Mouse (Mus musculus) midbrain, embryonic 14.5 days (tissue): ENCODE data around the gene Hist1h2bh. TPM values are rescaled to one million over a fixed set of nuclear protein-coding genes. Genes with fewer than 3 reads are reported as not detected.
"Not testable (repeated sequence)": the region's sequence is repeated elsewhere in the genome, so short reads cannot be mapped to it uniquely, and the experiment has no call there.

Source experiments
- ATAC-seq: fragments of 200-750 bp; cut with Nextera tagmentation; 2 replicates; pipeline ENCODE4 v1.8.0; 2017; ENCODE audit warnings: moderate number of reproducible peaks, moderate library complexity; ENCODE audit not compliant: low FRiP score, low TSS enrichment
- DNase-seq: peaks from one replicate; pipeline ENCODE4 v3.0.0-alpha.2; 2015
- H3K27ac ChIP-seq: fragments of 300-500 bp; sonication (generic); replicated peaks from 2 replicates; pipeline ENCODE4 v1.5.1; 2014; ENCODE audit warnings: mild to moderate bottlenecking, low read depth, low read length, moderate library complexity
- H3K27me3 ChIP-seq: fragments of 300-500 bp; sonication (generic); 2 replicates; pipeline ENCODE4 v1.6.1; 2014; ENCODE audit warnings: low read length, control low read depth, mixed read lengths; ENCODE audit not compliant: control insufficient read depth, insufficient read depth
- H3K36me3 ChIP-seq: fragments of 300-500 bp; sonication (generic); 2 replicates; pipeline ENCODE4 v1.6.1; 2014; ENCODE audit warnings: low read length, control low read depth; ENCODE audit not compliant: control insufficient read depth, insufficient read depth
- H3K4me1 ChIP-seq: fragments of 300-500 bp; sonication (generic); 2 replicates; pipeline ENCODE4 v1.6.1; 2014; ENCODE audit warnings: mild to moderate bottlenecking, antibody characterized with exemption, low read length, control low read depth; ENCODE audit not compliant: control insufficient read depth, insufficient read depth
- H3K4me2 ChIP-seq: fragments of 300-500 bp; sonication (generic); 2 replicates; pipeline ENCODE4 v1.6.1; 2014; ENCODE audit warnings: mild to moderate bottlenecking, low read length, moderate library complexity
- H3K4me3 ChIP-seq: fragments of 300-500 bp; sonication (generic); replicated peaks from 2 replicates; pipeline ENCODE4 v1.5.1; 2014; ENCODE audit warnings: low read depth, low read length
- H3K9ac ChIP-seq: fragments of 300-500 bp; sonication (generic); replicated peaks from 2 replicates; pipeline ENCODE4 v1.6.1; 2014; ENCODE audit warnings: mild to moderate bottlenecking, low read length, moderate library complexity
- H3K9me3 ChIP-seq: fragments of 300-500 bp; sonication (generic); 2 replicates; pipeline ENCODE4 v1.6.1; 2016; ENCODE audit warnings: low read length, control low read depth, mixed read lengths; ENCODE audit not compliant: control insufficient read depth
- WGBS: fragments of 180-500 bp; shearing (Covaris S2); extraction: QIAGEN DNeasy Blood & Tissue Kit; methylation state at CpG from one replicate; pipeline ENCODE4 v1.1.7; 2014; 5-methylcytosine and 5-hydroxymethylcytosine counted together
- polyA plus RNA-seq: library from polyadenylated mRNA; unstranded; fragments of >200 nt; fragmentation: Nextera tagmentation; extraction: Ambion mirVana; gene quantifications from 2 replicates; pipeline ENCODE4 v1.2.1, GENCODE M21; 2014

Hist1h2bh gene
- polyA plus RNA-seq, 1 experiment from 2014 or later, result 0.13 TPM

GRCm38 (mm10) chr13:23535137-23536075, 7.8 kb downstream of the Hist1h2bh start, which contains the start of gene Hist1h3g:
Gene Hist1h3g (plus strand): TSS chr13:23535422.
- H3K36me3 ChIP-seq, H3K27me3 ChIP-seq, H3K9me3 ChIP-seq: not testable (repeated sequence)
- H3K4me1 ChIP-seq, result peaks cover 33% of the 10 kb centered on the region
- H3K4me2 ChIP-seq, result peak within 1 kb of the TSS; percentile 79
- H3K9ac ChIP-seq, result peak within 1 kb of the TSS; percentile 24; the same call in 1 of the 2 replicates
- DNase-seq (peak; percentile 95), ATAC-seq (peak; percentile 90)
- H3K4me3 ChIP-seq, result peak within 1 kb of the TSS; percentile 45
- peak within 1 kb of the TSS; percentile 6; the same call in 1 of the 2 replicates for H3K27ac ChIP-seq
- WGBS, result under 1% methylated on average over 48 of the region's 62 CpGs

- no peaks in the 10 kb centered on the region for H3K36me3 ChIP-seq
- DNase-seq, result no peak
- H3K4me3 ChIP-seq, result peak overlapping the region; percentile 45
- peaks cover 37% of the 10 kb centered on the region for H3K4me1 ChIP-seq
- no peaks in the 10 kb centered on the region for H3K27me3 ChIP-seq
- under 1% methylated on average over 15 of the region's 15 CpGs for WGBS
- H3K9me3 ChIP-seq, result no peaks in the 10 kb centered on the region
- H3K9ac ChIP-seq, result peak overlapping the region; percentile 24; the same call in 1 of the 2 replicates
- peak overlapping the region; percentile 6; the same call in 1 of the 2 replicates for H3K27ac ChIP-seq
- H3K4me2 ChIP-seq, result peak overlapping the region; percentile 79
- no peak for ATAC-seq
Measured at GRCm38 (mm10) chr13:23534368-23535131, 8.6 kb downstream of the Hist1h2bh start.

GRCm38 (mm10) chr13:23533560-23534367, 9.4 kb downstream of the Hist1h2bh start, which contains the start of gene Hist1h2af:
Gene Hist1h2af (plus strand): TSS chr13:23533906.
- H3K4me2 ChIP-seq, result peak within 1 kb of the TSS; percentile 79
- H3K4me3 ChIP-seq, result peak within 1 kb of the TSS; percentile 63
- H3K9me3 ChIP-seq, H3K36me3 ChIP-seq, H3K27me3 ChIP-seq: not testable (repeated sequence)
- DNase-seq, result peak; percentile 93
- peaks cover 38% of the 10 kb centered on the region for H3K4me1 ChIP-seq
- under 1% methylated on average over 26 of the region's 53 CpGs for WGBS
- H3K27ac ChIP-seq, result peak within 1 kb of the TSS; percentile 78
- peak; percentile 28; the same call in 1 of the 2 replicates for ATAC-seq
- H3K9ac ChIP-seq, result peak within 1 kb of the TSS; percentile 37; the same call in 1 of the 2 replicates

- no peak for DNase-seq
Measured at GRCm38 (mm10) chr13:23532262-23533075, 10.7 kb downstream of the Hist1h2bh start.

GRCm38 (mm10) chr13:23530901-23531875, 12.0 kb downstream of the Hist1h2bh start, which contains the start of gene Hist1h4h:
Gene Hist1h4h (plus strand): TSS chr13:23531050.
- Histone ChIP-seq H3K4me3 (peak within 1 kb of the TSS; percentile 63), H3K4me1 (peaks cover 37% of the 10 kb centered on the region), H3K27ac (peak within 1 kb of the TSS; percentile 93), H3K4me2 (peak within 1 kb of the TSS; percentile 79), H3K9ac (peak within 1 kb of the TSS; percentile 68), H3K9me3 (no peaks in the 10 kb centered on the region), H3K36me3 (no peaks in the 10 kb centered on the region), H3K27me3 (no peaks in the 10 kb centered on the region)
- DNase-seq (peak; percentile 100), ATAC-seq (peak; percentile 87)
- under 1% methylated on average over 59 of the region's 70 CpGs for WGBS

More at GRCm38 (mm10) chr13:23532262-23533075, 10.7 kb downstream of the Hist1h2bh start:
- Histone ChIP-seq H3K9me3 (no peaks in the 10 kb centered on the region), H3K4me3 (peak overlapping the region; percentile 63), H3K36me3 (no peaks in the 10 kb centered on the region), H3K4me2 (peak overlapping the region; percentile 79), H3K4me1 (peaks cover 38% of the 10 kb centered on the region), H3K9ac (peak overlapping the region; percentile 68; the same call in 1 of the 2 replicates), H3K27me3 (no peaks in the 10 kb centered on the region), H3K27ac (peak overlapping the region; percentile 93)
- ATAC-seq, result no peak
- 23% methylated on average over 9 of the region's 9 CpGs for WGBS

GRCm38 (mm10) chr13:23530181-23530900, 12.9 kb downstream of the Hist1h2bh start:
- Histone ChIP-seq H3K4me3 (peak overlapping the region; percentile 63), H3K27me3 (no peaks in the 10 kb centered on the region), H3K4me2 (peak overlapping the region; percentile 79), H3K36me3 (no peaks in the 10 kb centered on the region), H3K4me1 (peaks cover 37% of the 10 kb centered on the region), H3K9me3 (no peaks in the 10 kb centered on the region), H3K27ac (peak overlapping the region; percentile 93), H3K9ac (peak overlapping the region; percentile 68)
- DNase-seq (peak; percentile 81), ATAC-seq (peak; percentile 5; the same call in 1 of the 2 replicates)
- WGBS, result under 1% methylated on average over 20 of the region's 20 CpGs
